Mouse (Mus musculus) MEL-GATA-1-ER (cell line): ENCODE measurements around the gene C1ra.
A peak's percentile ranks its signal among the peaks of the same experiment; 100 is the strongest.
"Not testable (repeated sequence)": the region's sequence is repeated elsewhere in the genome, so short reads cannot be mapped to it uniquely, and the experiment has no call there.

Experiments
- DNase-seq: peaks from one replicate; pipeline ENCODE4 v3.0.0-alpha.2; 2012; ENCODE audit warnings: low read depth; ENCODE audit errors: extremely low read depth

C1ra gene

DNA sequence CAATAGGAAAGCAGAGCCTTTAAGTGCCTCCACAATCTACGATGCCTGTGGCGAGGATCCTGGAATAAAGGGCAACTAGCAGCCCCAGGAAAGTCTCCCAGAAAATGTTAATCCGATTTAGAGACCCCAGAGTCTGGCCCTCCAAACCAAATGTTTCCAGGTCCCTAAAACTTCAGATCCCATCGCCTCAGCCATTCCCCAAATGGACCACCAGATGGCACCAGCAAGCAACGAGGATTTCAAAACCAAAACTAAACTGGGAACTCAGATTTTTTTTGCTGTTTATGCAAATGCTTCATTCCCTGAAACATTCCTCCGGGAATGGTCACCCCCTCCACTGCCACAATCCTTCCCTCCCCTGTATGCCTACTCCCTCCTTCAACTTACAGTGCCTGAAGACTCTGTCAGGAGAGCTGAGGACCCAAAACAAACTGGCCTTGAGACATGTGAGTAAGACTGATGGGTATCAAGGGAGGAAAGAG is at the start of gene C1ra:
TSS of gene C1ra (plus strand) at position 51 of the 482 bp plus-strand sequence.
- DNase-seq = no peak

DNA sequence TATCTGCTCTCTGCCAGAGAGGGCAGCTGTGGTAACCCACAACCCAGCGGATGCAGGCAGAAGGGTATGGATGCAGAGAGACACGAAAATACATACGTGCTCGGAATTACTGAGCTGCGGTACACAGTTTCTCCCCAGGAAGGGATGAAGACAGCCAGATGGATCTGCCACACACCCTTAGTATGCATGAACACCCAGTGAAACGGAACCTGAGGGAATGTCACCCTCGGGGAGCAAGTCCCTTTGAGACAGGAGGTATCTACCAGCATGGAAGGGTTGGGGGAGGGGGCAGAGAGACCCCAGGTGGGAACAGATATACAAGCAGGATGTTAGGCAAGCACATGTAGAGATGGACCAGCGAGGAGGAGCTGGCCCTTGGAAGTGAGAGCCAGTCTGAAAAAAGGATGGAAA is 48.3 kb upstream of the C1ra start:
- DNase-seq = peak; percentile 41

DNA sequence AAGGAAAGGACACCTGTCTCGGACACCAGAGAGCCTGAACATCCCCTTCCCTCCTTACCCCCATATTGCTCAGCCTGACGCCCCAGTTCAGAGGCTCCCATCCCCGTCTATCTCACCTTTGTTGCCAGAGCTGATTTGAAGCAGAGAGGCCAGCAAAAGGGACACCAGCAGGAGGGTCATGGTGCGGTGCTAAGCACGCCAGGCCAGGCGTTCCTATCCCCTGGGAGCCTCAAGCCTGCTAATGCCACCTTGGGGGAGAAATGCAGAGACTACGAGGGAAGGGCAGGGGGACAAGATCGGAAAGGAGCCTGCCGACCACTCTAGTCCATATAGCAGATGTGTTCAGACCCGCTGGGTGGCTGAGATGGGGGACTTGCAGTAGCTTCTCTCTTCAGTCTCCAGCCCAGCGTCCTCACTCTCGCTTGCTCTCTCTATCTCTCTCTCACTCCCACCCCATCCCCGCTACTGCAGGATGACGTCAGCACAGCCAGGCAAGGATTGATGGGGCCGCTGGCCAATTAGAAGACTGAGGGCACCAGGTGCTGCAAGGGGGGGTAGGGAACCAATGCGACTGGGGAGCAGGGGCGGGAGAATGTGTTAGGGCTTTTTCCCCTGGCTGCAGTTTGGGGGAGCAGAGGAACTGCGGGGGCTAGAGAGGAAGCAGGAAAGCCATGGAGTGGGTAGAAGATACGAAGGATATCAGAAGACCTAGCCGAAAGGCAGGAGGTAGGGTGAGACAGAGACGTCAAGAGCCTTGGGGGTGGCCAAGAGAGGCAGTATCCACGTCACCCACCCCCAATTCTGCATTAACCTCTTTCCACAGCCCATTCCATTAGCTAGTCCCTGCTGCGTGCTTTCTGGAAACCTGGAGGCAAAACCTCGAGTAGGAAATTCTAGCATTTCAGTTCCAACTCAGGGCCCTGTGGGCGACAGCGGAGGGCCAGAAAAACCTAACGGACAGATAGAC is 47.6 kb upstream of the C1ra start, which contains the start of gene Clstn3:
TSS of gene Clstn3 (minus strand) at position 490 of the 967 bp plus-strand sequence.
- DNase-seq = peak; percentile 96

DNA sequence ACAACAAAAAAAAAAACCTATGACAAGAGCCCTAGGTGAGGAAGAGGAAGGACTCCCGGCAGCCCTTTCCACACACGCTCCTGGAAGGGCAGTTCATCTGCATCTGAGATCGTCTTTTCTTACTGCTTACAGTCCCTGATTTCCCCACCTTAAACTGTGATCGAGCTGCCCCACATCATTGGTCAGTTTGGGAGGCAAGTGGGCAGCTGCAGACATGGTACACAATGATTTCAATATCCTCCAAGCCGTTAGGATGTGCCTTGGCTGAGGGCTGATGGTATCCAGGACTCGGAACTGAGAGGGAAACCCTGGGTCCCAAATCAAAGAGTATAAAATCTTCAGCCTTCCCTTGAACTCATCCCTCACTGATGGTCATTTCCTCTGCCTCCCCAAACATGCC is 46.9 kb upstream of the C1ra start:
- no peak for DNase-seq

DNA sequence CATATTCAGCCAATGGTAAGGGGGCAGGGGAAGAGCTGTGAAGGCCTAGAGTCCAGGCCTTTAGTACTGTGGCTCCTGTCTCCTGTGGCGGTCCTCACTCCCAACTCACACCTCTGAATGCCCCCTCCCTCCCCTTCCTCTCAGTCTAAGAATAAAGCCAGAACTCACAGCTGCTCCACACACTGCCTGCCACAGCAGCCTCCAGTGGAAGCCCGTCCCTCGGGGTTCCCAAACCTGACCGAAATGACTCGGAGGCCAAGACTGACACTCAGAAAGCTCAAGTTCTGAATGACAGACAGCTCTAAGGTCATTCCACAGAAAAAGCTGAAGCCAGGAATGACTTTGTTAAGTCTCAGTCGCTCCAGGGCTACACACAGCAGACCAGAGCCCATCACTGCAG is 46.5 kb upstream of the C1ra start:
- no peak for DNase-seq

DNA sequence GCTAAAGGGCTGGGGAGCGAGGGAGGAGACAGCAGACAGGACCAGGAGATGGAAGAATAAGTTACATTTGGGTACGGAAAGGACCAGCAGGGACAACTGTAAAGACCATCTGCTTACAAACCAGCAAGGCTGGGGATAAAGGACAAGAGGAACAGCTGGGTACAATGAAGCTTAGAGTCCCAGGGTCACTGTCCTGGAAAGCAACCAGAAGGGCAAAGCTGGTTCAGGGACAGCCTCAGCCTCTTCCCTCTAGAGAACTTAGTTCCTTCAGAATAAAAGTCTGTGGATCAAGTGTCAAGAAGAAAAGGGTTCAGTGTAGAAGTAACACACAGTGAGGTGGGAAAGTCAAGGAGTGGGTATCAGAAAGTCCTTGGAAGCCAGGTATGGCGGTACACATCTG is 41.1 kb upstream of the C1ra start:
- DNase-seq = no peak

DNA sequence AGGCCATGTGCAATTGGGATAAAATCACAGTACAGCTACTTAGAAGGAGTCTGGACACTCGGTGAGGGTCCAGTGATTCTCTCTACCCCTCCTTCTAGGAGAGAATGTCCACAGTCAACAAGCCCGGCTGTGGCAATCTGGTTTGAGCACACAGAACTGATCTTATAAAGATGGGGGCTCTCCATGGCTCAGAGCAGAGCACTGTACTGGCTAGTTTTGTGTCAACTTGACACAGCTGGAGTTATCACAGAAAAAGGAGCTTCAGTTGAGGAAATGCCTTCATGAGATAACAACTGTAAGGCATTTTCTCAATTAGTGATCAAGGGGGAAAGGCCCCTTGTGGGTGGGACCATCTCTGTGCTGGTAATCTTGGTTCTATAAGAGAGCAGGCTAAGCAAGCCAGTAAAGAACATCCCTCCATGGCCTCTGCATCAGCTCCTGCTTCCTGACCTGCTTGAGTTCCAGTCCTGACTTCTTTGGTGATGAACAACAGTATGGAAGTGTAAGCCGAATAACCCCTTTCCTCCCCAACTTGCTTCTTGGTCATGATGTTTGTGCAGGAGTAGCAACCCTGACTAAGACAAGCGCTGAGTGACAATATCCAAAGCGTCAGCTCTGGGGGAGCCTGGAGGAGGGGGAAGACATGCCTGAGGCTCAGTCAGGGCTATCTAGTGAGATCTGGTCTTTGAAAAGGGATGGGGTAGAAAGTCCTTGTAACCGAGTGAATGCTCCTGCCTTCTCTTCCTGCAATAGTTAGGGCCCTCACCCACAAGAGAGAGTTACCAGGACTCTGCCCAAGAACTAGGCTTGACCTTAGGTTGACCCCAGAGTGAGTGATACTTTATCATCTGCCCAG is 40.2 kb upstream of the C1ra start:
- DNase-seq = not testable (repeated sequence)

DNA sequence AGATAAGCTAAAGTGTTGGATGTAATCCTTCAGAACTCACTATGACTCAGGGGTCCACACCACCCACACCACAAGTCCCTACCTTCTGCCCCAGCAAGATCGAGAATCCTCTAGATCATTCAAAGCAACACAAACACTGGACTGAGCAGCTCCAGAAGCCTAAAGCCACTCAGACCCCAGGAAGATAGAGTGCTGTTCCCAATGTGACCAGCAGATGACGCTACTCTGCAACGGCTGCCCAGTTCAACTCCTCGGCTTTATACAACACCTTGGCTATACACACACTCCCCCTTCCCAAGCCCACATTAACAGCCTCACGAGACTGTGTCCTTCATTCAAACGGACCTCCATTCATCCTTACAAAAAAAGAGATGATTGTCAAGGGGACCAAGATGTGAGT is 39.4 kb upstream of the C1ra start:
- peak; percentile 85 for DNase-seq

DNA sequence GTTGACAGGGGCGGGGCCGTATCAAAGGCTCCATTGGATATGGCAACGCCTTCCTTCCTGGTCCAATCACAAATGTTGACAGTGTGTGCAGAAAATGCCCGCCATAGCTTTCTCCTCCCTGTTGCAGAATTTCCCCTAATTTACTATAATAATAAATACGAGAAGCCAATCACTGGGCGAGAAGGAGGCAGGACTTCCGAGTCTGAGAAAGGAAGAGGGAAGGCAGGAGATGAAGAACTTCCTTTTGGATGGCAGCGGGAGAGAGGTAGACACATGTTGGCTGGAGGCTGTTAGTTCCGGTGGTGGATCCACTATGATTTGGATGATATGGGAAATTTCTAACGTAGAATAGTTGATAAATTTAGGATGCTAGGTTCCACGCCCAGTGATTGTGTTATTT is 37.6 kb upstream of the C1ra start:
- peak; percentile 98 for DNase-seq

DNA sequence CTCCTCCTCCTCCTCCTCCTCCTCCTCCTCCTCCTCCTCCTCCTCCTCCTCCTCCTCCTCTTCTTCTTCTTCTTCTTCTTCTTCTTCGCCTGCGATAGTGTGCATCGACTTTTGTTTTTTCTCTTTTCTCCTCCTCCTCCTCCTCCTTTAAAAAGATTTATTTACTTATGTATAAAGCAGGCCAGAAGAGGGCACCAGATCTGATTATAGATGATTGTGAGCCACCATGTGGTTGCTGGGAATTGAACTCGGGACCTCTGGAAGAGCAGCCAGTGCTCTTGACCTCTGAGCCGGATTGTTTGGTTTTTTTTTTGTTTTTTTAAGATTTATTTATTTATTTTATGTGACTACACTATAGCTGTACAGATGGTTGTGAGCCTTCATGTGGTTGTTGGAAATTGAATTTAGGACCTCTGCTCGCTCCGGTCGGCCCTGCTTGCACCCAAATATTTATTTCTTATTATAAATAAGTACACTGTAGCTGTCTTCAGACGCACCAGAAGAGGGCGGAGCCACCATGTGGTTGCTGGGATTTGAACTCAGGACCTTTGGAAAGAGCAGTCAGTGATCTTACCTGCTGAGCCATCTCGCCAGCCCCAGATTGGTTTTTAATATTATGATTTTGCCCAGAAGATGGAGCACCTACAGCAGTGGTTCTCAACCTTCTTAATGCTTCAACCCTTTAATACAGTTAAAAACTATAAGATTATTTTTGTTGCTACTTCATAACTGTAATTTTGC is 36.7 kb upstream of the C1ra start:
- not testable (repeated sequence) for DNase-seq

DNA sequence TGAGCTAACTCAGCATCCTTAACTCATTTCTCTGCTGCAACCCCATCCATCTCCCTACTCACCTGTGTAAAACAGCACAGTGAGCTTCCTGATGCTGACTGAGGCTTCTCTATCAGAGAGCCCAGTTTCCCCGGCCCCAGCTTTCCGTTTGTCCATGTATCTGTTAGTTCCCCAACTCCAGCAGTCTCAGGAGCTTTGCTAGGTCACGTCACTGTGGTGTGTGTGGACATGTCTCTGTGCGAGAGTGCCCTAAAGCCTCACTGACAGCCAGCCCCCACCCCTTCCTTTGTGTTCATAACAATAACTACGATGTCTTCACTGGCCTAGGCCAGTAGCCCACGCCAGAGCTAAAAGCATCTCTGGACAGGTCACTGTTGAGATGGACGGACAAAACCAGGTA is 36.0 kb upstream of the C1ra start:
- no peak for DNase-seq

DNA sequence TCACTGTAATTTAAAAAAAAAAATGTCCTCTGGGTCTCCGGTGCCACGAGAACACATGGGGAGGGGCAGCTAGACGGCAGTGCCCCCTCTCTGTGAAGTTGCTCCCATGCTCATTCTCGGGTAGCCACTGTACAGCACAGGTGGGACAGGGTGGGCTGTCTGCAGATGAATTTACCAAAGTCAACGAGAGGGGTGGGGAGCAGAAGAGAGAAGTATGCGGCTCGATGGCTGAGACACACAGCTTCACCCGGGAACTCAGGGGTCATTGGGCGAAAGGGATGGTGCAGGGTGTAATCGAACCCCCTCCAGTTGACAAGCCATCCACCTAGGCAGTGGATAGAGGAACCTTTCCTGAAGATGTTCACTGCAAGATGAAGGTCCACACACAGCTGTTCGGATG is 35.4 kb upstream of the C1ra start:
- DNase-seq = no peak

DNA sequence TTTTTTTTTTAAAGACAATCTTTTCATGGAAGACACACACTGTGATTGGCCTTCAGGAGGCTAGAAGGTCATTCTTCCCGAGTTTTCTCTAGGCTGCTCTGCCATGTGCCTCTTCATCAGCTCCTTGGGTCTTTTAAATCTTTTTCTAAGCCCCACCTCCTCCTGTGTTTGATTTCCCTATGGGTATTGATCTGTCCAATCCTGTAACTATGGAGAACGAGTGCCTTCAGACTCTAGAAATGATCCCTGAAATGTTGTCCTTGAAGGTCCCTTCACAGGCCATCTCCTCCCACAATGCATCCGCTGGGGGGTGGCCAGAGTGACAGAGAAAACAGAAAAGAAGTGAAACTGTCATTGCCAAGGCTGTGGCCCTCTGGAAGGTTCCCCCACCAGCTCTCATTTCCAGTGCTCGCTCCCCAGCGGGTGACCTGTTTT is 35.0 kb upstream of the C1ra start:
- no peak for DNase-seq

DNA sequence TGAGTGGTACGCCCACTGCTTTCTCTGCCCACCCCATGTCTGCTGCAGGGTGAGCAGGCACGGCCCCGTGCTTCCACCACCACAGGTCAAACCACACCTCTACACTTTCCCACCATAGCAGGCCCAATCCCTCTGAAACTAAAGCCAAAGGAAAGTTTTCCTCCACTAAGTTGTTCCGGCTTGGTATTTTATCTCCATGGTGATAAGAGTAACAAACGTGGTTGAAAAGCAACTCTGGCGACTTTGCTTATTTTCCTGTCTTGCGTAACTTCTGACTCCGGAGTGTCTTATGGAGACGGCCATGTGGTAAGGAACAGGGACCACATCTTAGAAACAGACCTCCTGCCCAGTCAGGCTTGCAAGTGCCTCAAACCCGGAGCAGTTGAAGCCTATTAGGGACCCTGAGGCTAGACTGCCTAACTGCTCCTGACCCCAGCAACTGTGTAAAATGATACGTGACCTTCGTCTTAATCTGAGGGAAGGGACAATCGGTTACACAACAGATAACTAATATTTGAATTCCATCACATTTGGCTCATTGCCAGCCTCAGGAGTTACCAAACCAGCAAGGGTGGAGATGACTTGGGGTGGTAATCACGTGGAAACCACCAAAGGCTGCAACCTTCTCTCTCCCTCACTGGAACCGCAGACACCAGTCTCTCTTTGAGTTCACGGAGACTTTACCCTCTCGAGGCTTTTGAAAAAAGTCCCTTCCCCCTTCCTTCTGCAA is 34.1 kb upstream of the C1ra start:
- peak; percentile 95 for DNase-seq

DNA sequence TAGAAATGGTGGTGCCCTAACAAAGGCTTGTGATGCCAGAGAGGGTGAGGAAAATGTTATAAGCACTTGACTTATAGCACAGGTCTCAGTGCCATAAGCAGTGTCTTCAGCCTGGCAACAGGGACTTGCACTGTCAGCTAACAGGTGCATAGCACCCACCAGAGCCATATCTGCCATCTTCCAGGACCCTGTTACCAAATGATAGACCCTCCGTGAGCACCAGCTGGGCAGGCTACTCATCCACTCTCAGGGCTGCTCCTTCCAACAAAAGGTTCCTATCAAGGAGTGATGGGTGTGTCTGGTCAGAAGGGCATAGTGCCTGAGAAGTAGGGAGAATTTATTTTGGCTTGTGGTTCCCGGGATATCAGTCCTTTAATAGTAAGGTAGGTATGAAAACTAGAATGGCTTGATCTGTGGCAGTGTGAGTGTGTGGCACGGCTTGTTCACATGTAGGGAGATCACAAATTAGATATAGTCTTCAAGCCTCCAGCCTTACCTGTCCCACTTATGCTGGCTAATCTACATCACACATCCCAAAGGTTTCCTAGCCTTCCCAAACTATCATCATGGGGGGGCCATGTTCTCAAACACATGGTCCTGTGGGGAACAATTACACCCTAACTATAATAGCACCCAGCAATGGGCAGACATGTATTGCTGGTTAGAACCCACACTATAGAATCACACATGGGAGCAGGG is 33.2 kb upstream of the C1ra start:
- peak; percentile 57 for DNase-seq

DNA sequence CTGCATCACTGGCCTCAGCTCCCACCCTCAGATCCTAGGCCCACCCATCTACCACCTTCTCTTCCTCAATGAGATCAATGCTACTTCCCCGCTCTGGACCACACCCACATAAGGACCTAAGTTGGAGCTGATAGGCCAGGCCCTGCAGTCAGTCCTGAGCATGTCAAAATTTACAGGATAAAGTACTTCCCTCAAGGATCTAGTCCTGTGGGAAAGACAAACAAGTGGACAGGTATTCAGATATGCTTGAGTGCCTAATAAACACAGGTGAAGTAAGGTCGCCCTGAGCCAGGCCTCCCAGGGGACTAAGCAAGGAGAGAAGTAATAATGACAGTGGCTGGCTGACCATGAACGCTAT is 32.7 kb upstream of the C1ra start:
- peak; percentile 85 for DNase-seq

DNA sequence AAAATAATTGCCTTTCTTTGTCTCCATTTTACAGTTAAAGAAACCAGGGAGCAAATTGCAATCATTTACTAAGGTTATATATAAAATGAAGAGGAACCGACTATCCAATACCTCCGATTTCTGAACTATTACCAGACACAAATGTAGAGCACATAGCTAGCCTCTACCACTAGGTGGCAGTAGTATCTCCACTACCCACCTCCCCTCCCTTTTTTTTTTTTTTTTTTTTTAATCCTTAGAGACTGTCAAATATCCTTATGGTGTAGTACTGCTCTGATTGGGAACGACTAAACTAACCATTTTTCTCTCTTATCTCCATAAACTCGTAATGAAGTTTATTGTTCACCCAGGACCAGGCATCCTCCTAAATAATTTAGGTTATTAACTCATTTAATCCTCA is 31.9 kb upstream of the C1ra start:
- peak; percentile 78 for DNase-seq

DNA sequence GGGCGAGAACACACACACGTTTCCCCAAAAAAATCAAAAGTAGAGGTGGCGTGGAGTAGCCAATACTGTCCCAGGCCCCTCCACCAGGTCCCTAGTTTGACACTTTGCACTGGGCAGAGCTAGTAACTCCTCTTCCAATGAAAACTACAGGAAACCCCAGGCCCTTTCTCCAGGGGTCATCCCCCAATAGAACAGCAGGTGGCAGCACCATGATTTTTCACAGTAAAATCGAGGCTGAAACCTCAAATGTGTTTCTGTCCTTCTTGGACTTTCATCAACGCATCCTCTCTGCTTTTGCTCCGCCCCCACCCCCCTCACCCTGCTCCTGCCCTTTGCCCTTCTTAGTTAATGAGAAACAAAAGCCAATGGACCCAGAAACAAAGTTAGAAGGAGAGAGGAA is 30.6 kb upstream of the C1ra start:
- peak; percentile 73 for DNase-seq

DNA sequence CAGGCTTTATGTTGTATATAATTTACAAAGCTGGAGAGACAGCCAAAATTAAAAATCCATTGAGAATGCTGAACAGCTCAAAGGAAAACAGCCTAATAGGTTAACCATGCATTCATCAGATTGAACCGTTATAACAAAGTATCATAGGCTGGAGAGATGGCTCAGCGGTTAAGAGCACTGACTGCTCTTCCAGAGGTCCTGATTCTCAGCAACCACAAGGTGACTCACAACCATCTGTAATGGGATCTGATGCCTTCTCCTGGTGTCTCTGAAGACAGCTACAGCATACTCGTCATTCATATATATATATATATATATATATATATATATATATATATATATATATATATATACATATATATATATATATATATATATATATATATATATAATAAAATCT is 28.4 kb upstream of the C1ra start:
- not testable (repeated sequence) for DNase-seq

DNA sequence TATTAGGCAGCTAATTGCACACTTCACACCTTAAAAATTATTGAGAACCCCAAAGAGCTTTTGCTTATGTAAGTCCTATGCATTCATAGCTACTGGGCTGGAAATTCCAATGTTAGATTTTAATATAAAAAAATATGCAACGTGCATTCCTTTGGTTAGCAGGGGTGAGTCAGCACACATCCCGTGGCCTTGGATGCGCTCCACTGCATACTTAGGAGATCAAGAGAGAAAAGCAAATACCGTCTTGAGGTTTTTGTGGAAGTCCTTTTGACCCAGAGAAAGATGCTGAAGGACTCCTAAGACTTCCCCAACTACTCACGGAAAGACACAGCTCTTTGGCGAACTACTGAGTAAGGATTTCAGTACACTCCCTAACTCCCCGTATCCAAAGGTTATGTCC is 27.4 kb upstream of the C1ra start:
- DNase-seq = no peak
